In the genomic region with DNA sequence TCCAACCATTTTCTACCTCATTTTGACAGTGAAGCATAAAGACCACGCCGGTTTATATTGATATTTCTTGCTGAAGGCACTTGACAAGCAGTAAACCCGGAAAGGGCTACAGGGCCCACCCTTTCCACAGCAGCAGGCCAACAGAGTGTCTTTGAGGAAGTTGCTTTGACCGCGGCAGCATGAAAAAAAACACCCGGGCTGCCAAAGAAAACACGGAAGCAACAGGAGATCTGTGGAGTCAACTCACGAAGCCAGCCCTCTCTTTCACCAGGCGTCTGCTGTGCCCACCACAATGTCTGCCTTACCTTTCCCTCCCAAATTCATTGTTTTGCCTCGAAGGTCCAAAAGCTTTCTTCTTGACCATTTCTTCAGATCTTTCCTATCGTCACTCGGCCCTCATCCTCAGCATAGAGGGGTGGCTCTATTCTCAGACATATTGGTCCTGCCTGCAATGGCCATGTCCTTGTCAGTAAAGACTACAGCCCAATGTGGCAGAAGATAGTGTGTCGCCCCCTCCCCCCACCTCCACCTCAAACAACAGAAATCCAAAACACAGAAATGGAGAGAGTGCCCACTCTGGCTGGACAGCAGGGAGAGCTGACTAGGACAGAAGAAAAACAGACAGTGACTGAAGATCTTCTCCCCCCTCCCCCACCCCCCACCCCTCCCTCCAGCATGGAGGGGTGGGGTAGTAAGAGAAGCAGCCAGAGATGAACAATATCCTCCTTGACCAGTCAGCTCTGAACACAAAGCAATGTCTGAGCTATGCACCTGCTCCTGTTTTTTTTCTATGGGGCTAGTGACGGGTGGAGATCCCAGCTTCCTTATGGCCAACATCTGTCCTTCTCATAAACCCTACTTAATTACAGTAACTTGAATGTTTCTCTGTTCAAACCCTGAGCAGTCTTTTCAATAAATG, we compare ENCODE assay signal across 8 mouse cellular contexts.
A peak's percentile ranks its signal among the peaks of the same experiment; 100 is the strongest.
DNase-seq lines count a peak whose midpoint lies in the region; ATAC-seq lines count a peak whose summit lies in the region.

No protein-coding gene starts in this region.

- ATAC-seq in heart, embryonic 14.5 days (ENCODE audit: insufficient number of reproducible peaks, insufficient read depth, low FRiP score, low read depth) = peak; percentile 54; the same call in 1 of the 2 replicates
- ATAC-seq in kidney, embryonic 15.5 days (replicated peaks; ENCODE audit: low FRiP score) = peak; percentile 55

- peak overlapping the region; percentile 27; the same call in 1 of the 2 replicates for H3K4me2 ChIP-seq in heart, embryonic 14.5 days (ENCODE audit: low read length)
- H3K4me2 ChIP-seq in kidney, embryonic 15.5 days = peak overlapping the region; percentile 27

- H3K4me1 ChIP-seq in heart, embryonic 14.5 days (ENCODE audit: control insufficient read depth in 2 of 2, insufficient read depth in 2 of 2, low read length in 2 of 2) = peaks cover 2 to 7% of the 10 kb centered on the region in 2 experiments; a peak in 3 of 4 replicates
- peaks cover 26% of the 10 kb centered on the region for H3K4me1 ChIP-seq in kidney, embryonic 15.5 days

- H3K27ac ChIP-seq in heart, embryonic 14.5 days (replicated peaks in 1 of 2; ENCODE audit: control insufficient read depth in 1 of 2, insufficient read depth in 1 of 2, low read depth in 2 of 2, low read length in 2 of 2) = peak overlapping the region; percentile 33 to 45; a peak in 2 of 4 replicates
- H3K27ac ChIP-seq in kidney, embryonic 15.5 days = peak overlapping the region; percentile 38

- H3K4me3 ChIP-seq in heart, embryonic 14.5 days (ENCODE audit: control insufficient read depth in 1 of 2, insufficient read depth in 1 of 2, low read depth in 1 of 2, low read length in 2 of 2) = no peak overlapping the region
- no peak overlapping the region for H3K4me3 ChIP-seq in kidney, embryonic 15.5 days (replicated peaks)

- DNase-seq in ovary, adult 18-20 months (ENCODE audit: low spot score) = peak; percentile 47
- no peak for DNase-seq in ovary, postnatal 10 days (ENCODE audit: low spot score)
- peak; percentile 58 for DNase-seq in embryo, embryonic 10.5 days (ENCODE audit: low spot score)
- DNase-seq in lung, postnatal 25 days (ENCODE audit: low spot score) = peak; percentile 83
- DNase-seq in ovary, postnatal 14 days (ENCODE audit: low spot score) = peak; percentile 13
- no peak for DNase-seq in c-Kit-positive CD71-positive TER-119-positive erythroid progenitor cells, embryonic 14.5 days (ENCODE audit: low spot score)

- no peak overlapping the region for H3K9ac ChIP-seq in heart, embryonic 14.5 days (ENCODE audit: low read length)
- no peak overlapping the region for H3K9ac ChIP-seq in kidney, embryonic 15.5 days

- H3K9me3 ChIP-seq in heart, embryonic 14.5 days (ENCODE audit: control insufficient read depth, low read length) = no peaks in the 10 kb centered on the region
- H3K9me3 ChIP-seq in kidney, embryonic 15.5 days (replicated peaks) = no peaks in the 10 kb centered on the region

- 45% methylated on average over 14 of the region's 14 CpGs for WGBS in heart, embryonic 14.5 days
- WGBS in kidney, embryonic 15.5 days = 19% methylated on average over 14 of the region's 14 CpGs

- H3K27me3 ChIP-seq in heart, embryonic 14.5 days (ENCODE audit: control insufficient read depth, insufficient read depth, low read length) = no peaks in the 10 kb centered on the region
- no peaks in the 10 kb centered on the region for H3K27me3 ChIP-seq in kidney, embryonic 15.5 days

- no peaks in the 10 kb centered on the region for H3K36me3 ChIP-seq in heart, embryonic 14.5 days (ENCODE audit: control insufficient read depth, insufficient read depth, low read length)
- H3K36me3 ChIP-seq in kidney, embryonic 15.5 days = no peaks in the 10 kb centered on the region

Comparison
In these comparisons a context has a peak if more than half of its experiments do, and no peak if none do; other contexts are left out.
1. DNase-seq: peak in ovary, adult 18-20 months (single experiment), embryo, embryonic 10.5 days (single experiment), lung, postnatal 25 days (single experiment) and ovary, postnatal 14 days (single experiment); none in ovary, postnatal 10 days (single experiment) and c-Kit-positive CD71-positive TER-119-positive erythroid progenitor cells, embryonic 14.5 days (single experiment).